Mouse (Mus musculus): ENCODE data around the gene Arx. TPM values are rescaled to one million over a fixed set of nuclear protein-coding genes. Genes with fewer than 3 reads are reported as not detected.

The Arx gene
- polyA plus RNA-seq, 1 experiment from 2014 or later: 5.1 TPM

GRCm38 (mm10) chrX:93295819-93296218 is 9.6 kb downstream of the Arx start:
- Histone ChIP-seq H3K36me3 (no peaks in the 10 kb centered on the region), H3K4me3 (no peak overlapping the region), H3K27me3 (peaks cover 89% of the 10 kb centered on the region), H3K9me3 (replicated peaks) (no peaks in the 10 kb centered on the region), H3K4me1 (peaks cover 5% of the 10 kb centered on the region; the same call in 1 of the 2 replicates), H3K4me2 (replicated peaks) (no peak overlapping the region), H3K27ac (no peak overlapping the region), H3K9ac (no peak overlapping the region)
- no peak for ATAC-seq (ENCODE audit: low FRiP score)
- WGBS: 19% methylated on average over 5 of the region's 5 CpGs

GRCm38 (mm10) chrX:93297001-93297441 is 10.8 kb downstream of the Arx start:
- Histone ChIP-seq H3K27me3 (peaks cover 90% of the 10 kb centered on the region), H3K9ac (no peak overlapping the region), H3K36me3 (no peaks in the 10 kb centered on the region), H3K4me2 (replicated peaks) (peak overlapping the region; percentile 38), H3K4me3 (peak overlapping the region; percentile 11), H3K4me1 (peaks cover 5% of the 10 kb centered on the region; the same call in 1 of the 2 replicates), H3K9me3 (replicated peaks) (no peaks in the 10 kb centered on the region), H3K27ac (no peak overlapping the region)
- ATAC-seq (ENCODE audit: low FRiP score): peak; percentile 67
- 15% methylated on average over 35 of the region's 40 CpGs for WGBS

- Histone ChIP-seq H3K9me3 (replicated peaks) (no peaks in the 10 kb centered on the region), H3K4me2 (replicated peaks) (peak overlapping the region; percentile 29), H3K4me3 (peak overlapping the region; percentile 12), H3K4me1 (peaks cover 5% of the 10 kb centered on the region; the same call in 1 of the 2 replicates), H3K27ac (no peak overlapping the region), H3K36me3 (no peaks in the 10 kb centered on the region), H3K27me3 (peaks cover 89% of the 10 kb centered on the region), H3K9ac (no peak overlapping the region)
- 0 out of 2 replicates have a peak, but pooled peaks have one; percentile 27 for ATAC-seq (ENCODE audit: low FRiP score)
- 15% methylated on average over 43 of the region's 43 CpGs for WGBS
Measured at GRCm38 (mm10) chrX:93299046-93299626, 12.9 kb downstream of the Arx start.

GRCm38 (mm10) chrX:93299771-93300170 is 13.5 kb downstream of the Arx start:
- Histone ChIP-seq H3K4me1 (peaks cover 5% of the 10 kb centered on the region; the same call in 1 of the 2 replicates), H3K4me2 (replicated peaks) (no peak overlapping the region), H3K27me3 (peaks cover 83% of the 10 kb centered on the region), H3K4me3 (no peak overlapping the region), H3K27ac (no peak overlapping the region), H3K9me3 (replicated peaks) (no peaks in the 10 kb centered on the region), H3K36me3 (no peaks in the 10 kb centered on the region), H3K9ac (no peak overlapping the region)
- no peak for ATAC-seq (ENCODE audit: low FRiP score)
- WGBS: 21% methylated on average over 6 of the region's 6 CpGs

- ATAC-seq (ENCODE audit: low FRiP score): no peak
- Histone ChIP-seq H3K27me3 (peaks cover 78% of the 10 kb centered on the region), H3K27ac (no peak overlapping the region), H3K4me3 (no peak overlapping the region), H3K4me2 (replicated peaks) (no peak overlapping the region), H3K9ac (no peak overlapping the region), H3K36me3 (no peaks in the 10 kb centered on the region), H3K9me3 (replicated peaks) (no peaks in the 10 kb centered on the region), H3K4me1 (peaks cover 5% of the 10 kb centered on the region; the same call in 1 of the 2 replicates)
- 19% methylated on average over 10 of the region's 10 CpGs for WGBS
Measured at GRCm38 (mm10) chrX:93300183-93300815, 14.1 kb downstream of the Arx start.

GRCm38 (mm10) chrX:93301798-93302197 is 15.6 kb downstream of the Arx start:
- Histone ChIP-seq H3K9me3 (replicated peaks) (no peaks in the 10 kb centered on the region), H3K4me1 (peaks cover 5% of the 10 kb centered on the region; the same call in 1 of the 2 replicates), H3K27me3 (peaks cover 64% of the 10 kb centered on the region), H3K4me3 (no peak overlapping the region), H3K27ac (no peak overlapping the region), H3K9ac (no peak overlapping the region), H3K36me3 (no peaks in the 10 kb centered on the region), H3K4me2 (replicated peaks) (no peak overlapping the region)
- WGBS: 15% methylated on average over 7 of the region's 7 CpGs
- no peak for ATAC-seq (ENCODE audit: low FRiP score)

- Histone ChIP-seq H3K9ac (no peak overlapping the region), H3K36me3 (no peaks in the 10 kb centered on the region), H3K4me1 (no peaks in the 10 kb centered on the region), H3K4me3 (no peak overlapping the region), H3K9me3 (replicated peaks) (no peaks in the 10 kb centered on the region), H3K4me2 (replicated peaks) (no peak overlapping the region), H3K27ac (no peak overlapping the region), H3K27me3 (peaks cover 35% of the 10 kb centered on the region)
- no peak for ATAC-seq (ENCODE audit: low FRiP score)
- WGBS: 91% methylated on average over 7 of the region's 7 CpGs
Measured at GRCm38 (mm10) chrX:93305780-93306179, 19.5 kb downstream of the Arx start.

- no peaks in the 10 kb centered on the region for H3K36me3 ChIP-seq
- 63% methylated on average over 4 of the region's 4 CpGs for WGBS
Measured at GRCm38 (mm10) chrX:93317577-93317976, 31.3 kb downstream of the Arx start.

GRCm38 (mm10) chrX:93319979-93320378 is 33.7 kb downstream of the Arx start:
- H3K9me3 ChIP-seq (replicated peaks): no peaks in the 10 kb centered on the region
- WGBS: 93% methylated on average over 2 of the region's 2 CpGs
- H3K4me3 ChIP-seq: no peak overlapping the region
- no peaks in the 10 kb centered on the region for H3K36me3 ChIP-seq
- no peak overlapping the region for H3K27ac ChIP-seq
- no peaks in the 10 kb centered on the region for H3K27me3 ChIP-seq
- no peaks in the 10 kb centered on the region for H3K4me1 ChIP-seq
- H3K9ac ChIP-seq: no peak overlapping the region
- H3K4me2 ChIP-seq (replicated peaks): no peak overlapping the region
- ATAC-seq (ENCODE audit: low FRiP score): no peak

More at GRCm38 (mm10) chrX:93317577-93317976, 31.3 kb downstream of the Arx start:
- H3K9me3 ChIP-seq (replicated peaks): no peaks in the 10 kb centered on the region
- H3K4me1 ChIP-seq: no peaks in the 10 kb centered on the region
- H3K9ac ChIP-seq: no peak overlapping the region
- no peak overlapping the region for H3K4me3 ChIP-seq
- H3K4me2 ChIP-seq (replicated peaks): no peak overlapping the region
- ATAC-seq (ENCODE audit: low FRiP score): no peak
- no peak overlapping the region for H3K27ac ChIP-seq
- no peaks in the 10 kb centered on the region for H3K27me3 ChIP-seq

GRCm38 (mm10) chrX:93321336-93321735 is 35.1 kb downstream of the Arx start:
- no peak for ATAC-seq (ENCODE audit: low FRiP score)
- no peak overlapping the region for H3K4me2 ChIP-seq (replicated peaks)
- no peaks in the 10 kb centered on the region for H3K4me1 ChIP-seq
- H3K4me3 ChIP-seq: no peak overlapping the region
- no peak overlapping the region for H3K27ac ChIP-seq
- H3K9me3 ChIP-seq (replicated peaks): no peaks in the 10 kb centered on the region
- no peaks in the 10 kb centered on the region for H3K27me3 ChIP-seq
- no peaks in the 10 kb centered on the region for H3K36me3 ChIP-seq
- 77% methylated on average over 1 of the region's 1 CpGs for WGBS
- no peak overlapping the region for H3K9ac ChIP-seq

Measured in hindbrain, embryonic 12.5 days (tissue).